Mouse (Mus musculus) lung, postnatal 0 days (tissue): ENCODE results near the gene Ifi27l2a. TPM values are rescaled to one million over a fixed set of nuclear protein-coding genes. Genes with fewer than 3 reads are reported as not detected.
"Not testable (repeated sequence)": the region's sequence is repeated elsewhere in the genome, so short reads cannot be mapped to it uniquely, and the experiment has no call there.

Experiments used
- ATAC-seq: fragments of 200-750 bp; cut with Nextera tagmentation; 2 replicates; pipeline ENCODE4 v1.8.0; 2017; ENCODE audit warnings: moderate library complexity
- DNase-seq: peaks from one replicate; pipeline ENCODE4 v3.0.0-alpha.2; 2016; ENCODE audit warnings: low spot score
- H3K27ac ChIP-seq: fragments of 300-500 bp; sonication (generic); 2 replicates; pipeline ENCODE4 v1.5.1; 2014; ENCODE audit warnings: antibody characterized with exemption, mild to moderate bottlenecking, low read length, mixed read lengths
- H3K27me3 ChIP-seq: fragments of 300-500 bp; sonication (generic); replicated peaks from 2 replicates; pipeline ENCODE4 v1.6.1; 2014; ENCODE audit warnings: low read length, mixed read lengths; ENCODE audit not compliant: insufficient read depth
- H3K36me3 ChIP-seq: fragments of 300-500 bp; sonication (generic); 2 replicates; pipeline ENCODE4 v1.6.1; 2014; ENCODE audit warnings: low read length, mixed read lengths; ENCODE audit not compliant: insufficient read depth
- H3K4me1 ChIP-seq: fragments of 300-500 bp; sonication (generic); 2 replicates; pipeline ENCODE4 v1.6.1; 2014; ENCODE audit warnings: antibody characterized with exemption, low read depth, low read length, mixed read lengths; ENCODE audit not compliant: insufficient read depth
- H3K4me2 ChIP-seq: fragments of 300-500 bp; sonication (generic); replicated peaks from 2 replicates; pipeline ENCODE4 v1.6.1; 2014; ENCODE audit warnings: low read depth, mild to moderate bottlenecking, low read length, moderate library complexity, mixed read lengths
- H3K4me3 ChIP-seq: fragments of 300-500 bp; sonication (generic); 2 replicates; pipeline ENCODE4 v1.5.1; 2014; ENCODE audit warnings: low read depth, low read length
- H3K9ac ChIP-seq: fragments of 300-500 bp; sonication (generic); replicated peaks from 2 replicates; pipeline ENCODE4 v1.6.1; 2014; ENCODE audit warnings: low read depth, mild to moderate bottlenecking
- H3K9me3 ChIP-seq: fragments of 300-500 bp; sonication (generic); 2 replicates; pipeline ENCODE4 v1.6.1; 2016; ENCODE audit warnings: low read length, mixed read lengths
- CTCF ChIP-seq: IDR thresholded peaks from 2 replicates; pipeline ENCODE4 v1.5.1; 2016; ENCODE audit warnings: antibody characterized with exemption, mild to moderate bottlenecking
- EP300 ChIP-seq: IDR thresholded peaks from 2 replicates; pipeline ENCODE4 v1.6.1; 2016; ENCODE audit warnings: antibody characterized with exemption, mild to moderate bottlenecking, control low read depth
- WGBS: fragments of 180-500 bp; shearing (Covaris S2); extraction: QIAGEN DNeasy Blood & Tissue Kit; methylation state at CpG from one replicate; pipeline ENCODE4 v1.1.7; 2014; 5-methylcytosine and 5-hydroxymethylcytosine counted together
- polyA plus RNA-seq: library from polyadenylated mRNA; unstranded; fragments of >200 nt; fragmentation: Nextera tagmentation; extraction: Ambion mirVana; gene quantifications from 2 replicates; pipeline ENCODE4 v1.2.1, GENCODE M21; 2015

Gene Ifi27l2a
- polyA plus RNA-seq, 1 experiment from 2014 or later: 47.7 TPM

DNA sequence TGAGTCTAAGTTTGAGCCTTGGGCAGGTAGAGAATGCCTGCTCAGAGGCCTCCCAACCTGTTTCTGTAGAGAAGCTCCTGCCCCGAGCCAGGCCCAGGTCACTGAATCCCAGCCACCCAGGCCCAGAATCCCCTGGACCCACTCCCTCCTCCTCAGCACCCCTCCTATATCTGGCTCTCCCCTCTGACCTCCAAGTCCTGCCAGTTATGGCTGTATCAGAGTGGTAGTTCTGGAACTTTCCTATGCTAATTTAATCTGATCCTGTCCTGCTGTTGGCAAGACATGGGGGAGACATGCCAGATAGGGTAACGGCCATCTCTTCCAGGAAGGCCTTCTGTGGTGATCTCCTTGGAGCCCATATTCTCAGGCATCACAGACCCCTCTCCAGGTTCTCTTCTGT is 39.3 kb upstream of the Ifi27l2a start:
- Histone ChIP-seq H3K4me1 (no peaks in the 10 kb centered on the region), H3K27ac (no peak overlapping the region), H3K4me2 (no peak overlapping the region), H3K4me3 (no peak overlapping the region), H3K27me3 (no peaks in the 10 kb centered on the region), H3K36me3 (no peaks in the 10 kb centered on the region), H3K9ac (no peak overlapping the region), H3K9me3 (no peaks in the 10 kb centered on the region)
- ATAC-seq (no peak), DNase-seq (no peak)
- TF ChIP-seq CTCF (no peak), EP300 (no peak)
- WGBS: 69% methylated on average over 2 of the region's 2 CpGs

DNA sequence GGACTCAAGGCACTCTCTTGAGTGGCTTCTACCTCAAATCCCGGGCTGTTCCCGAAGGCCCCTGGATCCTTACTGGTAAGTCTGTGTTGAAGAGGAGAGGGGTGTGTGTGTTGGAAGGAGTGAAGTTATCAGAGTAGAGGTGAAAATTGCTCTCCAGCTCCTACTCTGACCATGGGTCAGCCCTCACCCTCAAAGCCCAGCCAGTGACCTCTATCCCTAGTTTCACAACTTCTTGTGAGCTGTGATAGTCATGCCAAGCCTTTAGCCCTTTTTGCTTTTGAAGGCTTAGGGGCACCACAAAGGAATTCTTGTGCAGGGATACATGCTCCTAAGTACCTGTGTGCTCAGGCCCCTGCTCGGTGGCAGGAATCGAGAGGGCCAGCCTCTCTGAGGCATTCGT is 38.2 kb upstream of the Ifi27l2a start:
- 59% methylated on average over 5 of the region's 5 CpGs for WGBS

DNA sequence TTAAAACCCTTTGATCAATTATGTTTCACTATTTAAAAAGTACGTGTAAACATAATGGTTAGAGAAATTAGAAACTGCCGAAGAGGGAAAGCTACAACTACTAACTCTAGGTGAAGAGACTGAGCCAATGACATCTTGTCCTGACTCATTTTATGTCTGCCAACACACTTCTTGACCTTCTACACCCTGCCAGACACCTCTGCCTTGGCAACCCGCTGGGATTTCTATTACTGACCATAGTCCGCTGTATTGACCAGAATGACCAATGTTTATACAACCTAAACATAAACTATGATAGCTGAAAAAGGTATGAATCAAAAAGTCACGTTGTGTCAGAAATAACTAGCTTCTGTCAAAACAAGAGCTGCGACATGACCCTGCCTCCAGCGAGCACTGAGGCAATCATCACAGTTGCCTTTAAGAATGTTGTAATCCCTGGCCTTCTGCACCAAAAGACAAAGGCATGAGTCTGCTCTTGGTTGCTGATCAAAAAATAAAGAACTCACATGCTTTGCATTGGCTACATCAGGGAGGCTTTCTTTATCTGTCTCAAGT is 34.1 kb upstream of the Ifi27l2a start:
- Histone ChIP-seq H3K27ac (no peak overlapping the region), H3K9me3 (no peaks in the 10 kb centered on the region), H3K27me3 (no peaks in the 10 kb centered on the region), H3K9ac (no peak overlapping the region), H3K36me3 (no peaks in the 10 kb centered on the region), H3K4me2 (no peak overlapping the region), H3K4me1 (no peaks in the 10 kb centered on the region), H3K4me3 (no peak overlapping the region)
- ATAC-seq (peak; percentile 39; the same call in 1 of the 2 replicates), DNase-seq (peak; percentile 74)
- WGBS: 51% methylated on average over 7 of the region's 7 CpGs
- TF ChIP-seq EP300: no peak; the same call in 1 of the 2 replicates
- no peak for TF ChIP-seq CTCF

More for the DNA sequence above, 38.2 kb upstream of the Ifi27l2a start:
- H3K27me3 ChIP-seq: no peaks in the 10 kb centered on the region
- no peak for TF ChIP-seq EP300
- no peak for TF ChIP-seq CTCF
- H3K4me3 ChIP-seq: no peak overlapping the region
- H3K36me3 ChIP-seq: no peaks in the 10 kb centered on the region
- peak; percentile 16 for ATAC-seq
- no peak overlapping the region for H3K9ac ChIP-seq
- no peak overlapping the region for H3K27ac ChIP-seq
- H3K4me2 ChIP-seq: no peak overlapping the region
- no peaks in the 10 kb centered on the region for H3K9me3 ChIP-seq
- no peak for DNase-seq
- H3K4me1 ChIP-seq: no peaks in the 10 kb centered on the region

DNA sequence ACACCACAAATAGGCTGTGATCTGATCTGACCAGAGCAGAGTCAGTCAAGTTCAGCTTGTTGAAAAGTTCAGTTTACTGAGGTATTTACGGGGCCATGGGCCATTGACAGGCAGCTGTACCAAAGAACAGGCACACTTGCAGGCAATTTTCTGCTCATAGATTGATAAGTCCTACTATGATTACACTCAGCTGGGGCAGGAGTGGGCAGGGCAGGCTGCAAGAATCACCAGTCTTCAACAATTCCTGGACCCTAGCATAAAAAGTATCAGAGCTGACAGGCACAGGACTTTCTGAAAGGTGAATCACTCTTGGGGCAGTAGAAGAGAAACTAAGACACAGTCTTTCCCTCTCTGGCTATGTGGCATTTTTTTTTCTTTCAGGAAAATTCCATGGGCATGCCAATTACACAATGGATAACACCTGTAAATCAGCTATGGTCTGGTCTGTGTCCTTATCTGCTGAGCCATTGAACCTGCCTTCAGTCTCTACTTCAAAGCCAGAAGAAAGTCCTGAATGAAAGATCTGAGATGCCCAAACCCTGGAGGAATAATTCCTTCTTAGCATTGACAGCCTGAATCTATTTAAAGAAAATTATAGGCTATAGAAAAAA is 33.4 kb upstream of the Ifi27l2a start:
- no peak for ATAC-seq
- DNase-seq: no peak
- Histone ChIP-seq H3K4me2 (no peak overlapping the region), H3K36me3 (no peaks in the 10 kb centered on the region), H3K4me3 (no peak overlapping the region), H3K9ac (no peak overlapping the region), H3K4me1 (no peaks in the 10 kb centered on the region), H3K9me3 (no peaks in the 10 kb centered on the region), H3K27me3 (no peaks in the 10 kb centered on the region), H3K27ac (no peak overlapping the region)
- no peak for TF ChIP-seq EP300
- no peak for TF ChIP-seq CTCF
- whole genome bisulfite sequencing: 74% methylated on average over 1 of the region's 1 CpGs

DNA sequence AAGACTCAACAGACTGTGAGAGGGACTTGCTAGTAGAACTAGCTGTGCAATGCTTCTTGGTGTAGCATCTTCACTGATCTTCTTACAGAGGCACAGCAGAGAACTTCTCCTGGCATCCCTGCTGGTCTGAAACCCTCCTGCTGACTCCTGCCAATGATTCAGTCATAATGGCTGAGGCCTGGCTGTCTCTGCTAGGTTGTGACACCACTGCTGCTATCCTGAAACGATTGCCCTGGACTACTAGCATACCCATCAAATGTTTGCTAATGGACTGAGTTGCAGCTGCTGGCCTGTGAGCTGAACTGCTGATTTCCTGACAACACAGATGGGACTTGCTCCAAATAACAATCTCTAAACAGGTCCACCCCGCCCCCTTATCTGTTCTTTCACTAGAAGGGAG is 31.0 kb upstream of the Ifi27l2a start:
- 22% methylated on average over 2 of the region's 2 CpGs for WGBS
- TF ChIP-seq CTCF (no peak), EP300 (no peak)
- no peak for ATAC-seq

DNA sequence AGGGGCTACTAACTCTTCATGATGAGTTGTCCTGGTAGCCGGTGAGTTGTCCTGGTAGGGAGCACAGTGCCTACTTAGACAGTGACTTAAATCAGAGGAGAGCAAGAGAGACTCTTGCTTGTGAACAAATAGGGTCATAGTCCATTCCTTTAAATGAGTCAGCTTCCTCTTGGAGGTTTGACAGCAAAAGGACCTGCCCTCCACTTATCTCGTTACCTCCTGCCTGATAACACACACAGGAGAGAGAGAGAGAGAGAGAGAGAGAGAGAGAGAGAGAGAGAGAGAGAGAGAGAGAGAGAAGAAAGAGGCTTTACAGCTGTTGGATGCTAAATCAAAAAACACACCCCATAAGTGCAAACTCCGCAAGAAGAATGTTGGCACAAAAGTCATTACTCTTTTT is 13.7 kb upstream of the Ifi27l2a start, which contains the start of gene Ifi27l2b:
Ifi27l2b (minus strand) TSS at position 84 of the 400 bp plus-strand sequence.
- Histone ChIP-seq H3K36me3 (no peaks in the 10 kb centered on the region), H3K27me3 (no peaks in the 10 kb centered on the region), H3K4me1 (no peaks in the 10 kb centered on the region), H3K9me3 (no peaks in the 10 kb centered on the region), H3K27ac (no peak within 1 kb of the TSS), H3K4me3 (no peak within 1 kb of the TSS), H3K9ac (no peak within 1 kb of the TSS), H3K4me2 (no peak within 1 kb of the TSS)
- DNase-seq: no peak
- TF ChIP-seq CTCF: no peak
- no peak for TF ChIP-seq EP300
- ATAC-seq: no peak
- WGBS: 60% methylated on average over 3 of the region's 3 CpGs

More for the DNA sequence above, 31.0 kb upstream of the Ifi27l2a start:
- Histone ChIP-seq H3K4me2 (no peak overlapping the region), H3K27me3 (no peaks in the 10 kb centered on the region), H3K9me3 (no peaks in the 10 kb centered on the region), H3K36me3 (no peaks in the 10 kb centered on the region), H3K4me3 (no peak overlapping the region), H3K27ac (no peak overlapping the region), H3K4me1 (no peaks in the 10 kb centered on the region), H3K9ac (no peak overlapping the region)
- no peak for DNase-seq

DNA sequence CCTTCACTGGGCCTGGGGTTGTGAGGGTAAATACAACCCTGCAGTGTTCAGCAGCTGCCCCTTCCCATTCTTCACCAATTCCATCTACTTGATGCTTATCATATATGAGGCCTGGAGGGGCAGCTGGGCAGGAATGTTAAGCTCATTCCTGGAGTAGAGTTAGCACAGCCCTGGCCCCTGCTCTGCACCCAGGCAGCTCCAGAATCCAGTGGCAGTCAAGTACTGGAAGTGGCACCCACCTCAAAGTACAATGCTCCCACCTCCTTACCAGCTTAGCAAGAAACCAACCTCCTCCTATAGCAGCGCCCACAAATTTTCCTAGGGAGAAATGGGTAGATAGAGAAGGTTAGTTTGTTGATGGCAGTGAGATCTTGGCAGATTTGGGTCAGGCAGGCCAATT is 13.2 kb upstream of the Ifi27l2a start:
- not testable (repeated sequence) for H3K4me3 ChIP-seq, H3K4me2 ChIP-seq, DNase-seq, H3K27me3 ChIP-seq, H3K9me3 ChIP-seq, H3K4me1 ChIP-seq, H3K9ac ChIP-seq, ATAC-seq, H3K36me3 ChIP-seq, H3K27ac ChIP-seq
- WGBS: no CpG with 5 or more reads among the region's 1 CpGs
